Mouse (Mus musculus) liver, embryonic 14.5 days (tissue): ENCODE measurements around the gene Fhdc1. TPM values are rescaled to one million over a fixed set of nuclear protein-coding genes. Genes with fewer than 3 reads are reported as not detected.

ENCODE experiments used
- ATAC-seq: fragments of 200-750 bp; cut with Nextera tagmentation; 2 replicates; pipeline ENCODE4 v1.8.0; 2017; ENCODE audit warnings: moderate number of reproducible peaks, mild to moderate bottlenecking, moderate library complexity; ENCODE audit not compliant: insufficient read depth
- DNase-seq, 3 experiments: peaks; one replicate each; pipeline ENCODE4 v3.0.0-alpha.2; 2012 to 2013; ENCODE audit warnings: low read depth in 3 of 3, low spot score in 3 of 3
- H3K27ac ChIP-seq: fragments of 300-500 bp; sonication (generic); 2 replicates; pipeline ENCODE4 v1.5.1; 2014; ENCODE audit warnings: moderate library complexity, mild to moderate bottlenecking, control low read depth, inconsistent platforms
- H3K27me3 ChIP-seq: fragments of 300-500 bp; sonication (generic); 2 replicates; pipeline ENCODE4 v1.6.1; 2014; ENCODE audit warnings: mild to moderate bottlenecking, low read length, moderate library complexity; ENCODE audit not compliant: control insufficient read depth, insufficient read depth
- H3K36me3 ChIP-seq: fragments of 300-500 bp; sonication (generic); replicated peaks from 2 replicates; pipeline ENCODE4 v1.6.1; 2014; ENCODE audit warnings: low read depth; ENCODE audit not compliant: control insufficient read depth, insufficient read depth
- H3K4me1 ChIP-seq, 2 experiments: fragments of 200-500 bp in 1 of 2; fragments of 300-500 bp in 1 of 2; sonication (generic) in 1 of 2; replicated peaks; 2 replicates each; pipeline ENCODE4 v1.6.1; 2012 to 2014; ENCODE audit warnings: antibody characterized with exemption in 1 of 2, inconsistent platforms in 1 of 2, low read length in 1 of 2; ENCODE audit not compliant: control insufficient read depth in 2 of 2, insufficient read depth in 2 of 2
- H3K4me2 ChIP-seq: fragments of 300-500 bp; sonication (generic); 2 replicates; pipeline ENCODE4 v1.6.1; 2014; ENCODE audit warnings: low read depth, mild to moderate bottlenecking, control low read depth, moderate library complexity
- H3K4me3 ChIP-seq, 2 experiments: fragments of 200-500 bp in 1 of 2; fragments of 300-500 bp in 1 of 2; sonication (generic) in 1 of 2; 2 replicates each; pipeline ENCODE4 v1.5.1; 2012 to 2014; ENCODE audit warnings: low read depth in 2 of 2, low read length in 2 of 2, mild to moderate bottlenecking in 2 of 2, control low read depth in 1 of 2, inconsistent platforms in 1 of 2, moderate library complexity in 1 of 2; ENCODE audit not compliant: insufficient read depth in 1 of 2
- H3K9ac ChIP-seq: fragments of 300-500 bp; sonication (generic); replicated peaks from 2 replicates; pipeline ENCODE4 v1.6.1; 2014; ENCODE audit warnings: mild to moderate bottlenecking, control low read depth, moderate library complexity
- H3K9me3 ChIP-seq: fragments of 300-500 bp; sonication (generic); 2 replicates; pipeline ENCODE4 v1.6.1; 2016; ENCODE audit warnings: low read length, mixed read lengths; ENCODE audit not compliant: control insufficient read depth
- CTCF ChIP-seq: IDR thresholded peaks from 2 replicates; pipeline ENCODE4 v1.5.1; 2016; ENCODE audit warnings: antibody characterized with exemption, low read depth, control low read depth
- EP300 ChIP-seq: IDR thresholded peaks from 2 replicates; pipeline ENCODE4 v1.6.1; 2016; ENCODE audit warnings: antibody characterized with exemption, low read depth
- WGBS: fragments of 180-500 bp; shearing (Covaris S2); extraction: QIAGEN DNeasy Blood & Tissue Kit; methylation state at CpG from one replicate; pipeline ENCODE4 v1.1.7; 2014; ENCODE audit not compliant: insufficient replicate concordance; 5-methylcytosine and 5-hydroxymethylcytosine counted together
- polyA plus RNA-seq, 2 experiments: library from polyadenylated mRNA; depleted of rRNA in 1 of 2; stranded (reverse) in 1 of 2; unstranded in 1 of 2; fragments of >200 nt; fragmentation: Nextera tagmentation in 1 of 2; extraction: Ambion mirVana in 1 of 2; gene quantifications; 2 replicates each; pipeline versions ENCODE4 v1.2.1 to v1.2.3; 2012 to 2014

Gene Fhdc1
- polyA plus RNA-seq, 2 experiments, result 15.1 to 29.2 TPM

DNA sequence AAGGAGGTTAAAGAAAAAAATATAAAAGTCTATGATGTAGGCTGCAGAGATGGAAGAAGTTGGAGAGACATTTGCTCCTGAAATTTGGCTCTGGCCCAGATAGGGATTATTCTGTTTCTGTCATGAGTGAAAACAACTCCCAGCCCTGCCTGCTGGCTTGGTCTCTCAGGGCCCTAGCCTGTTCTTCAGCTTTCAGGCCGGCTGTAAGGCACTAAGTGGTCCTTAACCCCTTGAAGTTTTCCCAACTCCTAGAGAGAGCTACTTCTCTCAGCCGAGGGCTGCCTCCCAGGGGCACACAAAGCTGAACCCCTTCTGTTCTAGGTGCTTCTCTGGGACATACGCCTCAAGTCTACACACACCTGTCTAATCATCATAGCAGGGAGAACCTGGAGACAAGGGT is 7.7 kb downstream of the Fhdc1 start:
- H3K36me3 ChIP-seq, result peaks cover 62% of the 10 kb centered on the region
- H3K4me2 ChIP-seq, result peak overlapping the region; percentile 87
- no peak for DNase-seq
- H3K27me3 ChIP-seq, result peaks cover 2% of the 10 kb centered on the region; the same call in 1 of the 2 replicates
- TF ChIP-seq EP300 (no peak), CTCF (no peak)
- WGBS, result 62% methylated on average over 3 of the region's 3 CpGs
- H3K27ac ChIP-seq, result peak overlapping the region; percentile 95
- peaks cover 3% of the 10 kb centered on the region for H3K9me3 ChIP-seq
- peak overlapping the region; percentile 66 for H3K9ac ChIP-seq
- no peak for ATAC-seq
- peaks cover 85 to 90% of the 10 kb centered on the region in 2 experiments for H3K4me1 ChIP-seq
- peak overlapping the region; percentile 22 to 38; a peak in 3 of 4 replicates for H3K4me3 ChIP-seq

DNA sequence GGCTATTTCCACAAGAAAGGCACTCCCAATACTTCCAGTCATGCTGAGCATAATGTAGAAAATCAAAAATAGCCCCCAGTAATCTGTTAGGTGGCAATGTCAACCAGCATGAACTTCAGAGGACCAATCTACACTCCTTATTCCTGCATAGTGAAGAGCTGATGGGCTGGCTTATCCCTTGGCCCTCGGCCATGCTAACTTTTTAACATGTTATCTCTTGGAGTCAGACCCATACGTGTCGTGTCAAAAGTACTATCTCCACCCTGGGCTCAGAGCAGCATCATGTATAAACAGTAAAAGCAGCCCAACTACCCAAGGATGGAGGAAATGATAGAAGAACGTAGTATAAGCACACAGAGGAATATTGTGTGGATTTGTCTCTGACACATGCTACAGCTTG is 9.1 kb downstream of the Fhdc1 start:
- H3K27me3 ChIP-seq, result no peaks in the 10 kb centered on the region
- H3K4me2 ChIP-seq, result peak overlapping the region; percentile 87
- H3K27ac ChIP-seq, result peak overlapping the region; percentile 95
- peak overlapping the region; percentile 66 for H3K9ac ChIP-seq
- peaks cover 3% of the 10 kb centered on the region for H3K9me3 ChIP-seq
- H3K4me3 ChIP-seq, result peak overlapping the region; percentile 19 to 38
- TF ChIP-seq EP300 (peak; percentile 97), CTCF (no peak)
- WGBS, result 12% methylated on average over 4 of the region's 4 CpGs
- DNase-seq (peak; percentile 83 to 88 (median 83)), ATAC-seq (peak; percentile 96)
- peaks cover 63% of the 10 kb centered on the region for H3K36me3 ChIP-seq
- H3K4me1 ChIP-seq, result peaks cover 92 to 95% of the 10 kb centered on the region in 2 experiments

DNA sequence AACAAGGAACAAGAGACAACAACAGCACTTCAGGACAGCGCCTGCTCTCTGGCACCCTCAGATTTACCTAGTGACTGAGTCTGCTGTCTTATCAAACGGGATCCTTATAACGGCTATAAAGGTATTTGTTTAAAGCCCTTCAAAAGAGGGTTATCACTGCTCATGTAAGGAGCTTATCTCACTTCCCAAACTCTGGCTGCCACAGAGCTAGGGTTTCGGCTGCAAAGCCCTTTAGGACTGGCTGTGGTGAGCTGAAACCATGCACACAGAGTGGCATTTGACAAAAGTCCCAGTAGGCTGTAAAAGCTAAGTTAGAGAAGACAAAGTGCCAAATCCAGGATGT is 12.1 kb downstream of the Fhdc1 start:
- 4% methylated on average over 4 of the region's 4 CpGs for WGBS

DNA sequence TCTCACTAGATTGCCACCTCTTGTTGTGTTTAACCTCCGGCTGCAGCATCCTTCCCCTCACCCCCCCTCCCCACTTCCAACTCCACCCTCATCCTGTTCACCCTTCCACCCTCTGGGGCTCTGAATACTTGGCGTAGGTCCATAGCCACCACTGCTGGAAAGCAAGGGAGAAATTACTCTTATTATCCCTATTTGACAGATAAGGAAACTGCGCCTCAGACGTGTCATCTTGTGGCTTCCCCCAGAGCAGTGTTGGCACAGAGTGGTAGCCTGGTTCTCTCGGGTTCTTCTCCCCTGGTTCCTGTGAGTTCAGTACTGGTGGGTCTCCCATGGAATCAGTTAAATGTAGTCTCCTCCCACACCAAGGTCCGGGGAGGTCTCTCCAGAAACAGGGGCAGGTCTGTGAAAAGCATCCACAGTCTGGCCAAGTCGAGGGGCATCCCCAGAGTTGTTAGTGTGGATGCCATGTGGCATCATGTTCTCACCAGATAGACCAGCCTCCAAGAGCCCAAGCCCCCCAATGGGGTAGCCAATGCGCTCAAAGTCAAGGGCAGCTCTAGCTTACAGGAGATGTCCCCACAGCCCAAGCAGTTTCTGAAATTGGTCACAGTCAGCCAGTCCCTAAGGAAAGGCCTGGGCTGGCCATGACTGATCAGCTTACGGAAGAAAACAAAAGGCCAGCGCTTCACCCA is 12.7 kb downstream of the Fhdc1 start:
- TF ChIP-seq CTCF (no peak), EP300 (no peak)
- Histone ChIP-seq H3K9ac (peak overlapping the region; percentile 16), H3K27me3 (no peaks in the 10 kb centered on the region), H3K36me3 (peaks cover 61% of the 10 kb centered on the region), H3K4me2 (peak overlapping the region; percentile 49), H3K4me1 (peaks cover 71 to 73% of the 10 kb centered on the region in 2 experiments), H3K27ac (peak overlapping the region; percentile 75), H3K9me3 (peaks cover 3% of the 10 kb centered on the region), H3K4me3 (peak overlapping the region in 1 of 2 experiments; percentile 30; a peak in 3 of 4 replicates)
- ATAC-seq (no peak), DNase-seq (no peak)
- WGBS, result 27% methylated on average over 10 of the region's 10 CpGs

More for the DNA sequence above, 12.1 kb downstream of the Fhdc1 start:
- ATAC-seq (peak; percentile 11), DNase-seq (peak in 1 of 3 experiments; percentile 47)
- H3K4me1 ChIP-seq, result peaks cover 76 to 78% of the 10 kb centered on the region in 2 experiments
- H3K4me2 ChIP-seq, result peak overlapping the region; percentile 49
- peak overlapping the region in 1 of 2 experiments; percentile 30; a peak in 3 of 4 replicates for H3K4me3 ChIP-seq
- peaks cover 63% of the 10 kb centered on the region for H3K36me3 ChIP-seq
- no peaks in the 10 kb centered on the region for H3K27me3 ChIP-seq
- H3K9ac ChIP-seq, result peak overlapping the region; percentile 37; the same call in 1 of the 2 replicates
- H3K27ac ChIP-seq, result peak overlapping the region; percentile 75
- TF ChIP-seq CTCF, result no peak
- peak; percentile 86 for TF ChIP-seq EP300
- peaks cover 3% of the 10 kb centered on the region for H3K9me3 ChIP-seq

DNA sequence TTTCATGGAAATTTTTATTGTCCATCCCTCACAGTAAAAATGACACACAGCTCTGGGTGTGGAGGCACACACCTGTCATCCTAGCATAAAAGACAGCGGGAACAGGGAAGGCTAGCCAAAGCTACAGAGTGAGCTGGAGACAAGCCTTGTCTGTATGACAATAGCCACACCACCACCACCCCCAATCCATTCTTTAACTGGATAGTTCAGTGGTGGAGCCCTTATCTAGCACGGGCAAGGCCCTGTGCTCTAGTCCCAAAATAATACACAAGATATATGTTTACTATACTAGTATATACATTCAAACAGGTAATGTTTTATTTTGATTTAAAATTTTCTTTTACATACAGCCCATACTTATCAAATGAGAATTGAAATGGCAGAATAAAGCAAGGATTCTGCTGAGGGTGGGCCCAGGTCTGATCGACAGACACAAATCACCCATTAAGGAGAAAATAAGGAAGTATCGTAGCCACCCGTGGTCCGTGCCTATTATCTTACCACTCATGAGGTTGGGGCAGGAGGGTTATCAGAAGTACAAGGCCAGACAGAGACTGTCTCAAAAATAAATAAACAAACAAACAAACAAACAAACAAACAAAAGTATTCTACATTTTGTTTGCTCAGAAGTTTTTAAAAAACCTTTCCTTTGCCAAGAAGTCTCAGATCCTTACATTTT is 14.3 kb downstream of the Fhdc1 start:
- ATAC-seq (no peak), DNase-seq (peak in 1 of 3 experiments; percentile 28)
- 13% methylated on average over 6 of the region's 6 CpGs for WGBS
- TF ChIP-seq EP300 (peak; percentile 39; the same call in 1 of the 2 replicates), CTCF (no peak)
- peaks cover 56% of the 10 kb centered on the region for H3K36me3 ChIP-seq
- peak overlapping the region; percentile 38; the same call in 1 of the 2 replicates for H3K9ac ChIP-seq
- H3K4me1 ChIP-seq, result peaks cover 73% of the 10 kb centered on the region in 2 experiments
- peak overlapping the region in 1 of 2 experiments; percentile 9; a peak in 1 of 4 replicates for H3K4me3 ChIP-seq
- H3K27me3 ChIP-seq, result no peaks in the 10 kb centered on the region
- H3K4me2 ChIP-seq, result peak overlapping the region; percentile 49
- peaks cover 3% of the 10 kb centered on the region for H3K9me3 ChIP-seq
- peak overlapping the region; percentile 58 for H3K27ac ChIP-seq
